Mouse (Mus musculus): ENCODE results near the gene Lrch4. TPM values are rescaled to one million over a fixed set of nuclear protein-coding genes. Genes with fewer than 3 reads are reported as not detected.
A peak's percentile ranks its signal among the peaks of the same experiment; 100 is the strongest.
"Not testable (repeated sequence)": the region's sequence is repeated elsewhere in the genome, so short reads cannot be mapped to it uniquely, and the experiment has no call there.

The Lrch4 gene
- polyA plus RNA-seq, 1 experiment, result 105 TPM

GRCm38 (mm10) chr5:137610548-137611244 lies 18.2 kb upstream of the Lrch4 start:
- 11% methylated on average over 12 of the region's 12 CpGs for WGBS
- TF ChIP-seq CTCF (IDR thresholded peaks at IDR 0.05; ENCODE audit: insufficient read depth, low read length) (no peak), POLR2A (IDR thresholded peaks at IDR 0.05; ENCODE audit: borderline replicate concordance, extremely low read depth, low read depth, low read length) (no peak)
- H3K4me3 ChIP-seq (replicated peaks; ENCODE audit: extremely low read depth, low read depth, low read length), result peak overlapping the region; percentile 66
- peaks cover 10% of the 10 kb centered on the region; the same call in 1 of the 2 replicates for H3K4me1 ChIP-seq (ENCODE audit: control insufficient read depth, insufficient read depth, low read length)
- DNase-seq, result peak; percentile 65

- Histone ChIP-seq H3K4me3 (replicated peaks; ENCODE audit: extremely low read depth, low read depth, low read length) (peak overlapping the region; percentile 56), H3K4me1 (ENCODE audit: control insufficient read depth, insufficient read depth, low read length) (peaks cover 10% of the 10 kb centered on the region; the same call in 1 of the 2 replicates)
- peak; percentile 33 for DNase-seq
- 32% methylated on average over 6 of the region's 6 CpGs for WGBS
- TF ChIP-seq CTCF (IDR thresholded peaks at IDR 0.05; ENCODE audit: insufficient read depth, low read length) (no peak), POLR2A (IDR thresholded peaks at IDR 0.05; ENCODE audit: borderline replicate concordance, extremely low read depth, low read depth, low read length) (no peak)
Observed at GRCm38 (mm10) chr5:137611245-137611602, 17.7 kb upstream of the Lrch4 start.

GRCm38 (mm10) chr5:137613076-137613475 lies 15.8 kb upstream of the Lrch4 start:
- Histone ChIP-seq H3K4me3 (replicated peaks; ENCODE audit: extremely low read depth, low read depth, low read length) (no peak overlapping the region), H3K4me1 (ENCODE audit: control insufficient read depth, insufficient read depth, low read length) (peaks cover 10% of the 10 kb centered on the region; the same call in 1 of the 2 replicates)
- no peak for DNase-seq
- TF ChIP-seq CTCF (IDR thresholded peaks at IDR 0.05; ENCODE audit: insufficient read depth, low read length) (no peak), POLR2A (IDR thresholded peaks at IDR 0.05; ENCODE audit: borderline replicate concordance, extremely low read depth, low read depth, low read length) (no peak)
- 68% methylated on average over 5 of the region's 5 CpGs for WGBS

- Histone ChIP-seq H3K4me3 (replicated peaks; ENCODE audit: extremely low read depth, low read depth, low read length) (no peak within 1 kb of the TSS), H3K4me1 (ENCODE audit: control insufficient read depth, insufficient read depth, low read length) (peaks cover 10% of the 10 kb centered on the region; the same call in 1 of the 2 replicates)
- TF ChIP-seq POLR2A (IDR thresholded peaks at IDR 0.05; ENCODE audit: borderline replicate concordance, extremely low read depth, low read depth, low read length) (peak; percentile 14; the same call in 1 of the 2 replicates), CTCF (IDR thresholded peaks at IDR 0.05; ENCODE audit: insufficient read depth, low read length) (no peak)
- 50% methylated on average over 11 of the region's 11 CpGs for WGBS
- peak; percentile 40 for DNase-seq
Observed at GRCm38 (mm10) chr5:137613550-137613949, 15.4 kb upstream of the Lrch4 start, which contains the start of gene Pcolce. Gene Pcolce (minus strand): TSS chr5:137613784.

GRCm38 (mm10) chr5:137614921-137615320 lies 14.0 kb upstream of the Lrch4 start:
- DNase-seq, result not testable (repeated sequence)

GRCm38 (mm10) chr5:137615347-137615746 lies 13.6 kb upstream of the Lrch4 start:
- peaks cover 7% of the 10 kb centered on the region; the same call in 1 of the 2 replicates for H3K4me1 ChIP-seq (ENCODE audit: control insufficient read depth, insufficient read depth, low read length)
- WGBS, result 74% methylated on average over 7 of the region's 7 CpGs
- no peak for TF ChIP-seq CTCF (IDR thresholded peaks at IDR 0.05; ENCODE audit: insufficient read depth, low read length)
- no peak for TF ChIP-seq POLR2A (IDR thresholded peaks at IDR 0.05; ENCODE audit: borderline replicate concordance, extremely low read depth, low read depth, low read length)
- no peak overlapping the region for H3K4me3 ChIP-seq (replicated peaks; ENCODE audit: extremely low read depth, low read depth, low read length)
- DNase-seq, result no peak

More at GRCm38 (mm10) chr5:137614921-137615320, 14.0 kb upstream of the Lrch4 start:
- peaks cover 10% of the 10 kb centered on the region; the same call in 1 of the 2 replicates for H3K4me1 ChIP-seq (ENCODE audit: control insufficient read depth, insufficient read depth, low read length)
- 73% methylated on average over 2 of the region's 2 CpGs for WGBS
- H3K4me3 ChIP-seq (replicated peaks; ENCODE audit: extremely low read depth, low read depth, low read length), result not testable (repeated sequence)

- no peak for TF ChIP-seq CTCF (IDR thresholded peaks at IDR 0.05; ENCODE audit: insufficient read depth, low read length)
- no peak for TF ChIP-seq POLR2A (IDR thresholded peaks at IDR 0.05; ENCODE audit: borderline replicate concordance, extremely low read depth, low read depth, low read length)
- DNase-seq, result no peak
- Histone ChIP-seq H3K4me3 (replicated peaks; ENCODE audit: extremely low read depth, low read depth, low read length) (no peak overlapping the region), H3K4me1 (ENCODE audit: control insufficient read depth, insufficient read depth, low read length) (no peaks in the 10 kb centered on the region)
- WGBS, result 71% methylated on average over 11 of the region's 11 CpGs
Observed at GRCm38 (mm10) chr5:137623937-137624530, 4.9 kb upstream of the Lrch4 start.

- Histone ChIP-seq H3K4me3 (replicated peaks; ENCODE audit: extremely low read depth, low read depth, low read length) (peak overlapping the region; percentile 95), H3K4me1 (ENCODE audit: control insufficient read depth, insufficient read depth, low read length) (peaks cover 3% of the 10 kb centered on the region; the same call in 1 of the 2 replicates)
- DNase-seq, result no peak
- TF ChIP-seq CTCF (IDR thresholded peaks at IDR 0.05; ENCODE audit: insufficient read depth, low read length) (no peak), POLR2A (IDR thresholded peaks at IDR 0.05; ENCODE audit: borderline replicate concordance, extremely low read depth, low read depth, low read length) (peak; percentile 9; the same call in 1 of the 2 replicates)
- under 1% methylated on average over 9 of the region's 9 CpGs for WGBS
Observed at GRCm38 (mm10) chr5:137627991-137628390, 930 bp upstream of the Lrch4 start.

- peak overlapping the region; percentile 93 for H3K4me3 ChIP-seq (replicated peaks; ENCODE audit: extremely low read depth, low read depth, low read length)
- under 1% methylated on average over 23 of the region's 23 CpGs for WGBS
- TF ChIP-seq CTCF (IDR thresholded peaks at IDR 0.05; ENCODE audit: insufficient read depth, low read length) (no peak), POLR2A (IDR thresholded peaks at IDR 0.05; ENCODE audit: borderline replicate concordance, extremely low read depth, low read depth, low read length) (no peak)
- peak; percentile 79 for DNase-seq
- H3K4me1 ChIP-seq (ENCODE audit: control insufficient read depth, insufficient read depth, low read length), result peaks cover 3% of the 10 kb centered on the region; the same call in 1 of the 2 replicates
Observed at GRCm38 (mm10) chr5:137629306-137629721, 393 bp downstream of the Lrch4 start.

Data from lung, adult 2 months (tissue).